Mouse (Mus musculus): ENCODE results near the gene Mipol1. TPM values are rescaled to one million over a fixed set of nuclear protein-coding genes. Genes with fewer than 3 reads are reported as not detected.

The Mipol1 gene
- polyA plus RNA-seq, 1 experiment from 2014 or later: 4.1 TPM

- Histone ChIP-seq H3K36me3 (no peaks in the 10 kb centered on the region), H3K4me3 (no peak overlapping the region), H3K4me1 (replicated peaks) (0 out of 2 replicates have a peak, but pooled peaks cover 5% of the 10 kb centered on the region), H3K9me3 (no peaks in the 10 kb centered on the region), H3K27ac (replicated peaks) (no peak overlapping the region), H3K27me3 (peaks cover 85% of the 10 kb centered on the region), H3K9ac (no peak overlapping the region), H3K4me2 (no peak overlapping the region)
- no peak for ATAC-seq (ENCODE audit: low FRiP score, low read depth)
- WGBS: 2% methylated on average over 11 of the region's 11 CpGs
Measured at GRCm38 (mm10) chr12:57536909-57537670, 306.9 kb downstream of the Mipol1 start.

DNA sequence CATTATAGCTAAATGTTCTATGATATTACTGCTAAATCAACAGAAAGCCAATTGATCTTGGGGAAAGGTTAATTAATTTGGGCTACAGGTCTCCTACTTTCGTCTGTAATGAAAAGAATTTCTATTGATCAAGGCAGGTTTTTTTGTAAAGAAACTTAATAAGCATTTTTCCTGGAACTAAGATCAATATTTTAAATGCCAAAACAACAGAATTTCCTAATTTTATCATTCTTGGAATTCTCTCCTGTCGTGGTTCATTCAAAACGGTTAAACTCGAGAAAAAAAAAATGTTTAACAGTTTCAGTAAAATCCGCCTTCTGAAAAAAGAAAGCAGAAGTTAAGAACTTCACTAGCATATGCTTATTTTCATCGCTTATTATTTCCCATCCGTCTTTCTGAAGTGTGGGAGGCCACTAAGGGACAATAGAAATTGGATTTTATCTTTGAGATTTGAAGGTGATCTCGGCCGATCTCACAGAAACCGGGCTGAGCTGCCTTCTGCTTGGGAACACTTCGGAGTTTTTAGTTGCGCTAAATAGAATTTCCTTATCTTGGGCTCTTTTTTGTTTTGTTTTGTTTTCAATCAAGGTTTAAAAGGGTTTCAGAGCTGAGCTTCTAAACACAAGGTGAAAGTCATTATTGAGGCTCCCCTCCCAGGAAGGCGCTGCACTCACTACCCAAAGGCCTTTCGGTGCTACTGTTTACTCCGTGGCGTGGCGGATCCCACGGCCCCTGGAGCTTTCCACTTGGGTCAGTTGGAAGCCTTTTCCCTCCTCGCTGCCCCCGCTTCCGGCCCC lies 307.8 kb downstream of the Mipol1 start:
- no peak for ATAC-seq (ENCODE audit: low FRiP score, low read depth)
- H3K36me3 ChIP-seq: no peaks in the 10 kb centered on the region
- no peak overlapping the region for H3K27ac ChIP-seq (replicated peaks)
- H3K4me2 ChIP-seq: peak overlapping the region; percentile 41
- WGBS: under 1% methylated on average over 21 of the region's 21 CpGs
- H3K27me3 ChIP-seq: peaks cover 85% of the 10 kb centered on the region
- peak overlapping the region; percentile 13; the same call in 1 of the 2 replicates for H3K4me3 ChIP-seq
- no peaks in the 10 kb centered on the region for H3K9me3 ChIP-seq
- 0 out of 2 replicates have a peak, but pooled peaks cover 8% of the 10 kb centered on the region for H3K4me1 ChIP-seq (replicated peaks)
- no peak overlapping the region for H3K9ac ChIP-seq

DNA sequence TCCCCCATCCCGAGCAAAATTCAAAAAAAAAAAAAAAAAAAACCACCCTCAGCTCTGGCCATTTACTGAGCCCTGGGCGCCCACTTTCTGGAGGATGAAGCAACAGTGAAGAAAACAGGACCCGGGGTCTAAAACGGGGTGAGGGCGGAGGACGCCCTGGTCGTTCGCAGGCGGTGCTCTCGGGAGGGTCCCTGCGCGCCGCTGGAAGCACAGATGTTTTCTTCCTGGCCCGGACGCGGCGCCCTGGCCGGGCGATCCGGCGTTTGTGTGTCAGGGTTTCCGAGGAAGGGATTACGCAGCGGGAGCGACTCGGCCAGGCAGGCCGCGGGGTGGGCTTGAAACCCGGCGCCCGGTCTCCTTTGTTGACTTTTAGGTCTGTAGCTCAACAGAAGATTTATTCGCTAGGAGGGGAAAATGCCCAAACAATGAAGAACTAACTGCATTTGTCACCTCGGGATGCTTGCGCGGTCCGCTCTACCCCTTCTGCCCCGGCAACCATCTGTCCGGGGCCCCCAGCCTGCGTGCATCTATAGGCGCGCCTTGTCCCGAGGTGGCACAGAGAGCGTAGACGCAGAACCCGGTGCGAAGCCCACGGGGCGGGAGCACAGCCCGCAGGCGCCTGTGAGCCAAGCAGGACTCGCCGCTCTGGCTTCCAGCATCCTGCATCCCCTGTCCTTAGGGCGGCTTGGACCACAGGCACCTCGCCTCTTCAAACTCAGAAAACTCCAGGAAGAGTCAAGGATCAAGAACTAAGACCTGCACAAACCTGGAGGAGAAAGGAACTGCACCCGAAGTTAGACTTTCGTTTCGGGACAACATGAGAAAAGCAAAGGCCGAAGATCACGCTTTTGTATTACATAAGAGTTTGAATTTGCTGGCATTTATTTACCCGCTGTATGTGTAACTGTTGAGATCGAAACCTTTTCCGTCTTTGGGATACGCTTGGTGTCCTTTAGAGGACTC lies 308.6 kb downstream of the Mipol1 start:
- no peaks in the 10 kb centered on the region for H3K36me3 ChIP-seq
- H3K4me3 ChIP-seq: peak overlapping the region; percentile 13
- no peak overlapping the region for H3K27ac ChIP-seq (replicated peaks)
- peaks cover 85% of the 10 kb centered on the region for H3K27me3 ChIP-seq
- H3K9ac ChIP-seq: no peak overlapping the region
- WGBS: under 1% methylated on average over 63 of the region's 63 CpGs
- no peak for ATAC-seq (ENCODE audit: low FRiP score, low read depth)
- H3K9me3 ChIP-seq: no peaks in the 10 kb centered on the region
- 0 out of 2 replicates have a peak, but pooled peaks cover 8% of the 10 kb centered on the region for H3K4me1 ChIP-seq (replicated peaks)
- H3K4me2 ChIP-seq: peak overlapping the region; percentile 41

DNA sequence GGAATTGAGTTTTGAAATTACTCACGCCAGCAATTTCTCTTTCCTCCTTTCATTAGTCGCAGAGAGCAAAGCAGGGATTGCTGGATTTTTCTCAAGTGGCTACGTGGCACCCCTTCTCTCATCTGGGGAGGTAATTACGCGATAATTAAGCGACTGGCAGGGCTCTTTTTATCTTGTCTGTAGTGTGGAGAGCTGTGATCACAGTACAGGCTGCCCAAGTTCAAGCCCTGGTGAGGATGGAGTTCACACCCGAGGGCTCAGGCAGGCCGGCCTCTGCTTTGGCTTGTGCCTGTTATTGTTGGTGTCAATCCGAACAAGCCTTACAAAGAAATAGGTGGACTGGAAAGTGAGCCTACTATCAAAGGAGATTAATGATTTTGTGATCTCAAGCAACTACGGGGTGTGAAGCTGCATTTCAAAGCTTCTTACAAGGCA lies 309.3 kb downstream of the Mipol1 start:
- no peak overlapping the region for H3K9ac ChIP-seq
- no peak overlapping the region for H3K27ac ChIP-seq (replicated peaks)
- H3K4me1 ChIP-seq (replicated peaks): 0 out of 2 replicates have a peak, but pooled peaks cover 8% of the 10 kb centered on the region
- no peaks in the 10 kb centered on the region for H3K9me3 ChIP-seq
- no peaks in the 10 kb centered on the region for H3K36me3 ChIP-seq
- H3K4me3 ChIP-seq: no peak overlapping the region
- peaks cover 85% of the 10 kb centered on the region for H3K27me3 ChIP-seq
- 1% methylated on average over 10 of the region's 10 CpGs for WGBS
- no peak overlapping the region for H3K4me2 ChIP-seq
- ATAC-seq (ENCODE audit: low FRiP score, low read depth): no peak

DNA sequence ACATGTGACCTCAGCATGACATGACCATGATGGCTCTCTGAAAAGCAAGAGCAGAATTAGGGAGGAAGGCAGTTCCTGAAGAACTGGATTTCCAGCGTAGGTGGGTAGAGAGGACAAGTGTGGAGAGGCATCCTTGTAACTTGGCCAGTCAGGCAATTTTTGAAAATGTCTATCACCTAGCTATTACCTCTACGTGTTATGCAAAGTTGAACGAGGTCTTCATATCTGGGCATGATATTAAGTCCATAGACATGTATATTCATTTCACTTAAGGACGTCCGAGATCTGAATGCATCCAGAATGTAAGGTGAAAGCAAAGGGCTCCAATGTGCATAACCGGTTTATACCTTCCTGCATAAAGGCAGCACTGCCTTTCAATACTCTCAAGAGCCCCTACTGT lies 310.9 kb downstream of the Mipol1 start:
- no peak for ATAC-seq (ENCODE audit: low FRiP score, low read depth)
- H3K9ac ChIP-seq: no peak overlapping the region
- no peak overlapping the region for H3K4me2 ChIP-seq
- no peaks in the 10 kb centered on the region for H3K9me3 ChIP-seq
- no peak overlapping the region for H3K4me3 ChIP-seq
- H3K27me3 ChIP-seq: peaks cover 85% of the 10 kb centered on the region
- peaks cover 19% of the 10 kb centered on the region for H3K4me1 ChIP-seq (replicated peaks)
- H3K36me3 ChIP-seq: no peaks in the 10 kb centered on the region
- H3K27ac ChIP-seq (replicated peaks): no peak overlapping the region
- 6% methylated on average over 6 of the region's 6 CpGs for WGBS

DNA sequence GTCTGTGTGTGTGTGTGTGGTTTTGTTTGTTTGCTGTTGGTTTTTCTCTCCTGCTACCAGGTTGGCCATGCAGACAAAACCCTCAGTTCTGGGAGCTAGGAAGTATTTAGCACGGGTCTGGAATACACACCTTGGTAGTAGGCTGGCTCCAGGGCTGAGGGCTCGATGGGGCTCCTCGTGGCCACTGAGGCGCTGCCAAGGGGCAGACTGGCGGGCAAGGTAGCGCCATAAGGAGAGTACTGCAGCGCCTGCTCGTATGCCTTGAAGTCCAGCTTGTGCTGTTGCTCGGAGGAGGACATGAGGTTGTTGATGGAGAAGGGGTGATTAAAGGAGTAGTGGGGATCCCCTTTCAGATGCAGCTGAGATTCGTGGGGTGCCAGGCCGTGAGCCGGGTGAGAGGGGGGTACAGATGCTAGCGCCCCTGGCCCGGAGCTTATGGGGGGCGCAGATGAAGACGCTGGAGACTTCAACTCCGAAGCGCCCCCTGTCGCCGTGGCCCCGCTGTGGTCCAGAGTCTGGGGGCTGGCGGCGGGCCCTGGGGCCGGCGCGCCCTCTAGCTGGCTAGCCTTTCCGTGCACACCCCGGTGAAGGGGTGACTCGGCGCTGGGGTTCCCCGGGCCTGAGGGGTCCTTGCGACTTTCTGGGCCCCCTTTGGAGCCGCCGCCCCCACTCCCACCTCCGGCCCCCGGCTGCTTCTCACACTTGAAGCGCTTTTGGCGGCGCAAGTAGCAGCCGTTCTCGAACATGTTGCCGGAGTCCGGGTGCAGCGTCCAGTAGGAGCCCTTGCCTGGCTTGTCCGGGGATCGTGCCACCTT lies 311.9 kb downstream of the Mipol1 start:
- H3K4me2 ChIP-seq: no peak overlapping the region
- no peak overlapping the region for H3K27ac ChIP-seq (replicated peaks)
- no peak for ATAC-seq (ENCODE audit: low FRiP score, low read depth)
- H3K9me3 ChIP-seq: no peaks in the 10 kb centered on the region
- H3K4me3 ChIP-seq: no peak overlapping the region
- WGBS: under 1% methylated on average over 46 of the region's 46 CpGs
- H3K9ac ChIP-seq: no peak overlapping the region
- H3K4me1 ChIP-seq (replicated peaks): peaks cover 23% of the 10 kb centered on the region
- H3K27me3 ChIP-seq: peaks cover 85% of the 10 kb centered on the region
- H3K36me3 ChIP-seq: no peaks in the 10 kb centered on the region

DNA sequence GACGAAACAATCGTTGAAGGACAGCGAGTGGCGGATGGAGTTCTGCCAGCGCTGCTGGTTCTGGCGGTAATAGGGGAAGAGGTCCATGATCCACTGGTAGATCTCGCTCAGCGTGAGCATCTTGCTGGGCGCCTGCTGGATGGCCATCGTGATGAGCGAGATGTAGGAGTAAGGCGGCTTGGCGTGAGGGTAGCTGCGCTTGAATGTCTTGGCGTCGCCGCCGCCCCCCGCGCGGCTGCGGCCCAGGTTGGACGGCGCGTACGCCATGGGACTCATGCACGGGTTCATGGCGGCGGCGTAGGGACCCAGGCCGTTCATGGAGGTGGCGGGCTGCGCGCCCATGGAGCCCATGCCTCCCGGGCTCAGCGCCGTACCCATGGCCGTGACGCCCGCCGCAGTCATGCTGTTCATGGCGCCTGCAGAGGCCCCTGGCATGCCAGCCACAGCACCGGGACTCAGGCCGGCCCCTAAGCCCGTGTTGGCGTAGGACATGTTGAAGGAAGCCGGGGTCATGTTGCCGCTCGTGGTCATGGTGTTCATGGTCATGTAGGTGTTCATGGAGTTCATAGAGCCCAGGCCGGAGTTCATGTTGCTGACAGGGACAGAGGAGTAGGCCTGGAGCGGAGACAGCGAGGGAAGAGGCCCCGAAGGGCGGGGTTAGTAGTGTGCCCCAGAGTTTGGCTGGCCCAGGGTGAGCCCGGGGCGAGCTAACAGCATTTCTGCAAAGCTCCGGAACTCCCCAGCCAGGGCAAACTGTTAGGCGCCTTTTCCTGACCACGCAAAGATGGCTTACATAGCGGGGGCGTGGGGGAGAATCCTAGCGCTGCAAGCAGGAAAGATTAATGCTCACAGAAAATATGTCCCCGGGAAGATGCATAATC lies 312.8 kb downstream of the Mipol1 start:
- no peak overlapping the region for H3K9ac ChIP-seq
- no peaks in the 10 kb centered on the region for H3K36me3 ChIP-seq
- under 1% methylated on average over 63 of the region's 63 CpGs for WGBS
- H3K4me3 ChIP-seq: no peak overlapping the region
- no peak overlapping the region for H3K27ac ChIP-seq (replicated peaks)
- peaks cover 23% of the 10 kb centered on the region for H3K4me1 ChIP-seq (replicated peaks)
- no peaks in the 10 kb centered on the region for H3K9me3 ChIP-seq
- H3K4me2 ChIP-seq: no peak overlapping the region
- peaks cover 89% of the 10 kb centered on the region for H3K27me3 ChIP-seq
- ATAC-seq (ENCODE audit: low FRiP score, low read depth): no peak

- Histone ChIP-seq H3K4me1 (replicated peaks) (peaks cover 23% of the 10 kb centered on the region), H3K9me3 (no peaks in the 10 kb centered on the region), H3K4me3 (no peak overlapping the region), H3K36me3 (no peaks in the 10 kb centered on the region), H3K27me3 (peaks cover 90% of the 10 kb centered on the region), H3K27ac (replicated peaks) (no peak overlapping the region), H3K4me2 (no peak overlapping the region), H3K9ac (no peak overlapping the region)
- no peak for ATAC-seq (ENCODE audit: low FRiP score, low read depth)
- 2% methylated on average over 10 of the region's 10 CpGs for WGBS
Measured at GRCm38 (mm10) chr12:57543627-57543991, 313.4 kb downstream of the Mipol1 start.

- H3K27me3 ChIP-seq: peaks cover 91% of the 10 kb centered on the region
- H3K4me2 ChIP-seq: peak overlapping the region; percentile 72
- H3K4me1 ChIP-seq (replicated peaks): peaks cover 18% of the 10 kb centered on the region
- H3K9me3 ChIP-seq: no peaks in the 10 kb centered on the region
- no peaks in the 10 kb centered on the region for H3K36me3 ChIP-seq
- WGBS: under 1% methylated on average over 31 of the region's 31 CpGs
- ATAC-seq (ENCODE audit: low FRiP score, low read depth): no peak
- no peak overlapping the region for H3K27ac ChIP-seq (replicated peaks)
- no peak overlapping the region for H3K9ac ChIP-seq
- peak overlapping the region; percentile 35 for H3K4me3 ChIP-seq
Measured at GRCm38 (mm10) chr12:57544641-57545370, 314.6 kb downstream of the Mipol1 start.
